Comparison of ENCODE assay signal across 13 mouse cellular contexts in the genomic region with DNA sequence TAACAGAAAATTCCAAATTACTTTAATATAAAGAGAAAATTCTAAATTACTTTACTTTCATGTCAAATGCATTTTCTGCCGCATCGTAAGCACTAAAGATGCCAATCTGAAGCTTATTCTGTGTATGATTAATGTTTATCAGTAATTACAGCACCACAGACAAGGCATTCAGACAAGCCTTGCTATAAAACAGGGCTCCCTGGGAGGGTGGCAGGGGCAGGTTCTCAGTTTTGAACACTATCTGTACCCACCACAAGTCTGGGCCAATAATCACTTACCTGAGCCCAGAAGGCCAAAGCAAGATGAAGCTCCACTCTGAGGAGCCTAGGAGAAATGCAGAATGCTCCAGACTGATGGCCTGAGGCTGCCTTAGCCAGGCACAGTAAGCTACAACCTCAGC.
"Had no signal": no experiment of that assay in that cellular context is flagged by ENCODE, and none has a peak within 500 bp of the region (broad histone marks: within the 10 kb centered on the region; RNA-seq: fewer than 3 reads in every experiment).

No protein-coding gene starts in this region.

- DNase-seq: kidney, adult 9 months; kidney, postnatal 36 days; layer of hippocampus, adult 9-11 months; left cerebral cortex, postnatal 4 days; lung, adult 18-20 months; lung, postnatal 36 days; thymus, postnatal 4 days had no signal

- H3K36me3 ChIP-seq: limb, embryonic 13.5 days; midbrain, embryonic 13.5 days; neural tube, embryonic 12.5 days had no signal

- ATAC-seq: midbrain, embryonic 13.5 days had no signal

- H3K27me3 ChIP-seq: limb, embryonic 13.5 days; midbrain, embryonic 13.5 days; neural tube, embryonic 12.5 days had no signal

- H3K4me1 ChIP-seq: limb, embryonic 13.5 days had no signal

- H3K4me3 ChIP-seq: limb, embryonic 13.5 days; midbrain, embryonic 13.5 days; myocyte; neural tube, embryonic 12.5 days had no signal

- H3K27ac ChIP-seq: kidney, postnatal 0 days; limb, embryonic 13.5 days; midbrain, embryonic 13.5 days; neural tube, embryonic 12.5 days; stomach, postnatal 0 days had no signal

- H3K4me2 ChIP-seq: limb, embryonic 13.5 days; midbrain, embryonic 13.5 days; neural tube, embryonic 12.5 days had no signal

- H3K9ac ChIP-seq: limb, embryonic 13.5 days; midbrain, embryonic 13.5 days; neural tube, embryonic 12.5 days had no signal

- H3K9me3 ChIP-seq: limb, embryonic 13.5 days; midbrain, embryonic 13.5 days; neural tube, embryonic 12.5 days had no signal
